In the genomic region with DNA sequence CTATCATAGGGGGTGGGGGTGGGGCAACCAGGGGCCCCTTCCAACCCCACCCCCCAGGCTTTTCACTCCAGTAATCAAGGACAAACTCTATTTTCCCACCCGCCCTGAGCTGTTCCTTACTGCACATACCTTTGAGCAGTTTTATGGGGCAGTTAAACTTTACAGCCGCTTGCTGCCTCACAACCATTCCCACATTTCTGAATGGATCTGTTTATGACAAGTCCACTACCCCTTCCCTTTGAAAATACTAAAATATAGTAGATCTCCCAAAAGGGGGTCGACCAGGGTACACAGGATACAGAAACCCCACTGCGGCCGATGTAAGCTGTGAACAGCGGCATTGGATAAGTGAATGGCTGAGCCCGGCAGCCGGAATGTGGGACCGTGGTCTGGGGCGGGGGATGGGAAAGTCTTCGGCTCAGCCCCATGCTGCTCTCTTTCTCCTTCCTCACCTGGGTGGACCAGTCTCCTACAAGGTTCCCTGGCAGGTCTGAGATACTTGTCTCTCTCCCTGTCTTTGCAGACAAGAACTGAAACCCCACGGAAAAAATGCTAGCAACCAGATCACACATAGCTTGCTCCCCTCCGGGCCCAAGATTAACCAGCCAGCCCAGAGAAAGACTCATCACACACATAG, we compare ENCODE assay signal across 7 mouse cellular contexts. TPM values are rescaled to one million over a fixed set of nuclear protein-coding genes. Genes with fewer than 3 reads are reported as not detected.
DNase-seq lines count a peak whose midpoint lies in the region; ATAC-seq and TF ChIP-seq lines count a peak whose summit lies in the region.

No protein-coding gene starts in this region.

- H3K9me3 ChIP-seq in embryonic facial prominence, embryonic 14.5 days (ENCODE audit: control insufficient read depth, low read length), result no peaks in the 10 kb centered on the region
- no peaks in the 10 kb centered on the region for H3K9me3 ChIP-seq in midbrain, embryonic 13.5 days

- ATAC-seq in embryonic facial prominence, embryonic 14.5 days (ENCODE audit: low read depth), result peak; percentile 41; the same call in 1 of the 2 replicates
- ATAC-seq in midbrain, embryonic 13.5 days, result peak; percentile 59

- H3K9ac ChIP-seq in embryonic facial prominence, embryonic 14.5 days (ENCODE audit: low read depth, low read length), result no peak overlapping the region
- H3K9ac ChIP-seq in midbrain, embryonic 13.5 days (replicated peaks), result peak overlapping the region; percentile 40

- no peak for TF ChIP-seq POLR2A in kidney, adult 2 months (IDR thresholded peaks at IDR 0.05; ENCODE audit: low read depth, low read length)

- DNase-seq in embryo, embryonic 10.5 days (ENCODE audit: low spot score), result peak; percentile 66
- DNase-seq in embryonic facial prominence, embryonic 14.5 days (ENCODE audit: low spot score), result peak; percentile 13
- DNase-seq in kidney, adult 2 months, result peak; percentile 42
- no peak for DNase-seq in thymus, adult 18-20 months
- DNase-seq in right cerebral cortex, postnatal 4 days, result no peak
- no peak for DNase-seq in adrenal gland, adult (ENCODE audit: inconsistent age in 2 of 2, low spot score in 1 of 2)

- H3K4me2 ChIP-seq in embryonic facial prominence, embryonic 14.5 days (ENCODE audit: low read depth, low read length), result peak overlapping the region; percentile 39
- H3K4me2 ChIP-seq in midbrain, embryonic 13.5 days (replicated peaks), result peak overlapping the region; percentile 41

- no peak overlapping the region for H3K27ac ChIP-seq in embryonic facial prominence, embryonic 14.5 days (replicated peaks; ENCODE audit: low read depth, low read length)
- no peak overlapping the region for H3K27ac ChIP-seq in kidney, adult 2 months (ENCODE audit: insufficient read depth, low read depth, low read length)
- H3K27ac ChIP-seq in midbrain, embryonic 13.5 days, result 0 out of 2 replicates have a peak overlapping the region, but pooled peaks have one; percentile 48

- peaks cover 4% of the 10 kb centered on the region; the same call in 1 of the 2 replicates for H3K4me1 ChIP-seq in embryonic facial prominence, embryonic 14.5 days (ENCODE audit: control insufficient read depth, insufficient read depth, low read length)
- H3K4me1 ChIP-seq in kidney, adult 2 months (ENCODE audit: control insufficient read depth, insufficient read depth, low read length), result 0 out of 2 replicates have a peak, but pooled peaks cover 7% of the 10 kb centered on the region
- H3K4me1 ChIP-seq in midbrain, embryonic 13.5 days (replicated peaks), result peaks cover 38% of the 10 kb centered on the region

- H3K4me3 ChIP-seq in embryonic facial prominence, embryonic 14.5 days (ENCODE audit: low read depth, low read length), result 0 out of 2 replicates have a peak overlapping the region, but pooled peaks have one; percentile 4
- H3K4me3 ChIP-seq in kidney, adult 2 months (ENCODE audit: insufficient read depth, low read depth, low read length), result no peak overlapping the region
- peak overlapping the region; percentile 15 for H3K4me3 ChIP-seq in midbrain, embryonic 13.5 days (replicated peaks)

- no peak for TF ChIP-seq CTCF in kidney, adult 2 months (conservative IDR thresholded peaks at IDR 0.05; ENCODE audit: insufficient read depth, insufficient read length, low read depth, low read length)

- 11% methylated on average over 13 of the region's 13 CpGs for WGBS in embryonic facial prominence, embryonic 14.5 days
- WGBS in kidney, adult 2 months, result 15% methylated on average over 13 of the region's 13 CpGs
- WGBS in midbrain, embryonic 13.5 days, result 14% methylated on average over 13 of the region's 13 CpGs

- H3K27me3 ChIP-seq in embryonic facial prominence, embryonic 14.5 days (replicated peaks; ENCODE audit: control insufficient read depth, insufficient read depth, low read length), result no peaks in the 10 kb centered on the region
- H3K27me3 ChIP-seq in kidney, adult 2 months (replicated peaks; ENCODE audit: control insufficient read depth, insufficient read depth, low read length), result no peaks in the 10 kb centered on the region
- no peaks in the 10 kb centered on the region for H3K27me3 ChIP-seq in midbrain, embryonic 13.5 days

- H3K36me3 ChIP-seq in embryonic facial prominence, embryonic 14.5 days (ENCODE audit: control insufficient read depth, insufficient read depth, low read length), result no peaks in the 10 kb centered on the region
- H3K36me3 ChIP-seq in kidney, adult 2 months (ENCODE audit: control insufficient read depth, insufficient read depth, low read length), result no peaks in the 10 kb centered on the region
- H3K36me3 ChIP-seq in midbrain, embryonic 13.5 days, result no peaks in the 10 kb centered on the region

RNA-seq across cellular contexts. Expression of gene Trim2, which starts 36.6 kb away (rescaled TPM):
- 24.9 and 26.7 TPM in 2 replicates for polyA plus RNA-seq in embryonic facial prominence, embryonic 14.5 days (2014; fragmentation: Nextera tagmentation; extraction: Ambion mirVana)
- polyA plus RNA-seq in kidney, adult 2 months (2012; rRNA removed), result 44.5 and 49.2 TPM in 2 replicates
- polyA plus RNA-seq in midbrain, embryonic 13.5 days (2015; fragmentation: Nextera tagmentation; extraction: Ambion mirVana), result 165 and 177 TPM in 2 replicates

Comparison
In these comparisons a context has a peak if more than half of its experiments do, and no peak if none do; other contexts are left out.
1. DNase-seq: peak in embryo, embryonic 10.5 days (single experiment), embryonic facial prominence, embryonic 14.5 days (single experiment) and kidney, adult 2 months (single experiment); none in thymus, adult 18-20 months (0 of 2), right cerebral cortex, postnatal 4 days (single experiment) and adrenal gland, adult (0 of 2).